Mouse (Mus musculus) retina, postnatal 1 day (tissue): Measurements from ENCODE around the gene Gm7982.
"Not testable (repeated sequence)": the region's sequence is repeated elsewhere in the genome, so short reads cannot be mapped to it uniquely, and the experiment has no call there.

Source experiments
- DNase-seq: peaks from one replicate; pipeline ENCODE4 v3.0.0-alpha.2; 2012

The Gm7982 gene

DNA sequence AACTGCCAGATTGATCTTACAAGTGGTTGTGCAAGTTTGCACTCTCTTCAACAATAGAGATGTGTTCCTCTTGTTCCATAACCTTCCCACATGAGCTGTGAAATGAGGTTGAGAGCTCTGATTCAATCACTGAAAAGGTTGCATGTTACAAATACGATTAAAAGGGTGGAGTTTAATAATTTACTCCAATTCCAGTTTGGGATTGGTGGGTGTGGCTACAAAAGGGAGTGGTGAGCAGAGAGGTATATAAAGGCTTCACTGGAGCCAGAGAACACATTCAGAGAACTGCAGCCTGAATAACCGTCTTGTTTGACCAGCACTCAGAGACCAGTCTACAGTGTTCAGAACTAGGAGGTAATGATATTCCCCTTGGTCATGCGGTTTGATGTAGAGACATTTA is at the start of gene Gm7982:
Gene Gm7982, plus strand, starts transcription at position 301 of the 400 bp plus-strand sequence.
- DNase-seq, result not testable (repeated sequence)

DNA sequence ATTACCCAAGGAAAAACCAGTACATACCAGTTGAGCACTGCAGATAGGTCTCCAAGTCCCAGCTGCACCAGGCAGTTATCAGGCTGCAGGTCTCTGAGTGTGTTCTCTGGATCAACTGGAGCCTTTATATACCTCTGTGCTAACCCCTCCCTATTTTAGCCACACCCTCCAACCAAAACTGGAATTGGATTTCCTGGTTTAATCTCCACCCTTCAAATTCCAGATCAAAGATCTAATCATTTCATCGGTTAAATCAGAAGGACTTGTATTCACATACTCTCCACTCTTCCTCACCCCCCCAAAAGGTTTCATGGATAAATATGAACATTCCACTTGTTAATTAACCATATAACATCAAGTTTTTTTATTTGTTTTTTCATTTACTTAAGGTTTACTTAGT is 5.7 kb upstream of the Gm7982 start, which contains the start of gene Gm7978:
Gene Gm7978, minus strand, starts transcription at position 101 of the 400 bp plus-strand sequence.
- not testable (repeated sequence) for DNase-seq

DNA sequence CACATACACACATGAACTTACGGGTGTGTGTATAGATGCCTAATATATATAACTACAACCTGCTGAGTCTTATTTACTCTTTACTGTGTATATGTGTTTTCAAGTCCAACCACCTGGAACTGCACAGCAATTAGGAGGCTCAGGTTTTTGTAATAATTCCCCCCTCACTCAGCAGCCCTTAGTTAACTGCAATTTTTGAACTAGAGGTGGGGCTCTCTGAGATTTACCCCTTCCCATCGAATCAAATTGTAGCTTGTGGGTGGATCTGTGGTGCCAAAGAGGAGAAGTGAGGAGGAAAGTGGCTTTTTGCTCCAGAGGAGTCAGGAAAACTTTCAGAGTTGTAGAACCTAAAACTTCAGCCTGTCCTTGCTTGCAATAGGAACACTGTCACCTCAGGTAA is 33.9 kb downstream of the Gm7982 start, which contains the start of gene E330014E10Rik:
Gene E330014E10Rik, plus strand, starts transcription at position 301 of the 400 bp plus-strand sequence.
- DNase-seq, result not testable (repeated sequence)
